Mouse (Mus musculus) myocyte (in vitro differentiated cells): ENCODE results near the gene Enah. TPM values are rescaled to one million over a fixed set of nuclear protein-coding genes. Genes with fewer than 3 reads are reported as not detected.

ENCODE experiments used
- H3K27me3 ChIP-seq: one replicate; pipeline ENCODE4 v1.6.1; 2011; ENCODE audit not compliant: control insufficient read depth, insufficient read depth, insufficient read length
- H3K36me3 ChIP-seq: one replicate; pipeline ENCODE4 v1.6.1; 2011; ENCODE audit not compliant: control insufficient read depth, insufficient read depth
- H3K4me2 ChIP-seq: one replicate; pipeline ENCODE4 v1.6.1; 2011; ENCODE audit warnings: low read depth, control low read depth
- H3K4me3 ChIP-seq: one replicate; pipeline ENCODE4 v1.5.1; 2011; ENCODE audit warnings: mild to moderate bottlenecking, control low read depth, moderate library complexity
- H3K79me2 ChIP-seq: one replicate; pipeline ENCODE4 v1.6.1; 2011; ENCODE audit not compliant: control insufficient read depth, insufficient read depth
- H3ac ChIP-seq: one replicate; pipeline ENCODE4 v1.6.1; 2011; ENCODE audit not compliant: control insufficient read depth, insufficient read length
- CEBPB ChIP-seq: IDR thresholded peaks from 2 replicates; pipeline ENCODE4 v1.6.1; 2011; ENCODE audit warnings: mild to moderate bottlenecking, moderate library complexity; ENCODE audit not compliant: poor library complexity, insufficient read depth, severe bottlenecking
- E2F4 ChIP-seq: IDR thresholded peaks from one replicate; pipeline ENCODE4 v1.6.1; 2011; ENCODE audit warnings: mild to moderate bottlenecking, control low read depth, moderate library complexity; ENCODE audit not compliant: insufficient read depth
- MAX ChIP-seq: IDR thresholded peaks from one replicate; pipeline ENCODE4 v1.6.1; 2011; ENCODE audit warnings: low read depth, mild to moderate bottlenecking, control low read depth
- MYOD1 ChIP-seq, 3 experiments: IDR thresholded peaks; one replicate each; pipeline ENCODE4 v1.6.1; 2011; ENCODE audit warnings: control low read depth in 2 of 3, low read depth in 2 of 3, mild to moderate bottlenecking in 2 of 3, moderate library complexity in 1 of 3; ENCODE audit not compliant: insufficient read length in 2 of 3, control insufficient read depth in 1 of 3
- MYOG ChIP-seq, 3 experiments: IDR thresholded peaks; one replicate each; pipeline ENCODE4 v1.6.1; 2011; ENCODE audit warnings: control low read depth in 2 of 3, low read depth in 2 of 3, mild to moderate bottlenecking in 2 of 3; ENCODE audit not compliant: insufficient read length in 2 of 3, control insufficient read depth in 1 of 3, insufficient read depth in 1 of 3
- POLR2A ChIP-seq: IDR thresholded peaks from one replicate; pipeline ENCODE4 v1.6.1; 2011; ENCODE audit warnings: low read depth, mild to moderate bottlenecking, control low read depth, moderate library complexity; ENCODE audit not compliant: insufficient read length
- POLR2AphosphoS2 ChIP-seq: IDR thresholded peaks from one replicate; pipeline ENCODE4 v1.6.1; 2011; ENCODE audit warnings: low read depth, control low read depth; ENCODE audit not compliant: insufficient read length
- REST ChIP-seq: IDR thresholded peaks from one replicate; pipeline ENCODE4 v1.6.1; 2011; ENCODE audit warnings: mild to moderate bottlenecking, control low read depth, moderate library complexity; ENCODE audit not compliant: insufficient read depth, insufficient read length
- SRF ChIP-seq: IDR thresholded peaks from one replicate; pipeline ENCODE4 v1.6.1; 2011; ENCODE audit warnings: low read depth; ENCODE audit not compliant: control insufficient read depth, insufficient read length
- TCF12 ChIP-seq: IDR thresholded peaks from one replicate; pipeline ENCODE4 v1.6.1; 2011; ENCODE audit warnings: mild to moderate bottlenecking, control low read depth; ENCODE audit not compliant: poor library complexity, insufficient read depth, severe bottlenecking
- TCF3 ChIP-seq: IDR thresholded peaks from one replicate; pipeline ENCODE4 v1.6.1; 2011; ENCODE audit warnings: low read depth, control low read depth; ENCODE audit not compliant: insufficient read length
- USF1 ChIP-seq: IDR thresholded peaks from one replicate; pipeline ENCODE4 v1.6.1; 2011; ENCODE audit warnings: low read depth, mild to moderate bottlenecking, control low read depth, moderate library complexity
- polyA plus RNA-seq: library from polyadenylated mRNA; unstranded; fragments of >200 nt; fragmentation: generic; extraction: Trizol; gene quantifications from one replicate; pipeline ENCODE4 v1.2.1, GENCODE M21; 2012; ENCODE audit warnings: missing spikeins

Gene Enah
- polyA plus RNA-seq, 1 experiment: 72.9 TPM

DNA sequence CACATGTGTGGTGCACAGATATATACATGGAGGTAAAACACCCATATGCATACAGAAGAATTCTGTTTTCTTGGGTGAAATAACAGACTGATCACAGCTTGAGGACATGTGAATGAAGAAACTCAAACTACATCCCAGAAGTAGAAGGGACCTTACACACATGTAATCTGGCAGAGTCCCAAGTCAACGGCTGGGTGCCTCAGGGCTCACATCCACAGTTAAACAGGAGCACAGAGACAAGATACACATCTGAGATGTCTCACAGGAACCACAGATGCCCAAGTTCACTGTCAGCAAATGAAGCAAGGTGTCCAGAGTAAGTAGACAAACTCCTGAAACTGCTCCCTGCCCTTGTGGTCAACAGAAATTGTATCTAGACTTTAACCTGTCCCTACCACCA is 120.8 kb downstream of the Enah start:
- TF ChIP-seq POLR2AphosphoS2: no peak
- TF ChIP-seq SRF: no peak
- no peak for TF ChIP-seq REST
- TF ChIP-seq E2F4: no peak
- TF ChIP-seq CEBPB: no peak
- no peak for TF ChIP-seq TCF12
- TF ChIP-seq MYOG (IDR thresholded peaks at IDR 0.05; ENCODE audit: control insufficient read depth in 1 of 3, insufficient read depth in 1 of 3, insufficient read length in 2 of 3, low read depth in 2 of 3): no peak
- no peak for TF ChIP-seq POLR2A
- TF ChIP-seq MYOD1 (IDR thresholded peaks at IDR 0.05; ENCODE audit: control insufficient read depth in 1 of 3, insufficient read length in 2 of 3, low read depth in 2 of 3): no peak
- TF ChIP-seq USF1: no peak
- no peak for TF ChIP-seq TCF3
- no peak for TF ChIP-seq MAX
- Histone ChIP-seq H3K4me3 (no peak overlapping the region), H3K36me3 (peaks cover 8% of the 10 kb centered on the region), H3ac (no peak overlapping the region), H3K79me2 (no peaks in the 10 kb centered on the region), H3K4me2 (no peak overlapping the region), H3K27me3 (no peaks in the 10 kb centered on the region)

DNA sequence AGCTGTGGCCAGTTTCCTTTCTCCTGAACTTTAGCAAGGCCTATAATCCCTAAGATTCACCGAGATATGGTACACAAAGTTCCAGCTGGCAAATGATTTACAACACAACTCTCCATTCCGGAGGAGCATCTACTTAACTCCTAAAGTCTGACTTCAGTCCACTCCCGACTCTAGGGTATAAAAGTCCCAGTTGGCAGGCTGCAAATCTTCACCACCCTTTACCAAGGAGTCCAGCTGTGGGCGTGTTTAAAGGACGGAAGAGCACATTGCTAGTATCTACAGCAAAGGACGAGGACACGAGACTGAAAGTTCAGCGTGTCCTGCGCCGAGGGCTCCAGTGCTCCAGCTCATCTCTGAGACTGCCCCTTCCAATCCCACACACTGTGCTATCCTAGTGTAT is 122.8 kb downstream of the Enah start:
- Histone ChIP-seq H3K27me3 (no peaks in the 10 kb centered on the region), H3K79me2 (no peaks in the 10 kb centered on the region), H3K4me2 (no peak overlapping the region), H3K4me3 (no peak overlapping the region), H3ac (no peak overlapping the region), H3K36me3 (peaks cover 4% of the 10 kb centered on the region)
- TF ChIP-seq MAX (no peak), MYOG (IDR thresholded peaks at IDR 0.05; ENCODE audit: control insufficient read depth in 1 of 3, insufficient read depth in 1 of 3, insufficient read length in 2 of 3, low read depth in 2 of 3) (no peak), SRF (no peak), CEBPB (no peak), TCF12 (no peak), TCF3 (no peak), E2F4 (no peak)

- Histone ChIP-seq H3K79me2 (no peaks in the 10 kb centered on the region), H3K36me3 (no peaks in the 10 kb centered on the region), H3K27me3 (no peaks in the 10 kb centered on the region), H3K4me2 (no peak overlapping the region), H3ac (no peak overlapping the region), H3K4me3 (no peak overlapping the region)
- peak; percentile 63 for TF ChIP-seq POLR2AphosphoS2
- no peak for TF ChIP-seq POLR2A
Observed at GRCm38 (mm10) chr1:181893721-181894120, 126.1 kb downstream of the Enah start.

DNA sequence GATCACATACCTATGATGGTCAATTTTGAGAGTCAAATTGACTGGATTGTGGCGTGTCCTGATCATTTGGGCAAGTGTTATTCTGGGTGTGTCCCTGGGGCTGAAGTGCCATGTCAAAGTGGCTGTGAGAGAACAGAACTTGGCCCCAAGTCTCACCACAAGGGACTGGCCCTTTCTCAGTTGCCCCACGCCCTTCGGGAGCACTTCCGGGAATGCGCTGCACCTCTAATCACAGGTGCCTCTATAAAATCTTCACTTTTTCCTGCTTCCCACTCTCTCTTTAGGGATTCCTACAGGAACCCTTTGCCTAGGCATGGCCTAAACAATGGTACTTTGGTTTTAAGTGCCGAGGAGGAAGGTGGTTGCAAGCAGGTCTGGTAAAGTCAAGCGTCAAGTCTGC is 130.1 kb downstream of the Enah start:
- TF ChIP-seq POLR2A: no peak
- no peak for TF ChIP-seq E2F4
- TF ChIP-seq MAX: no peak
- TF ChIP-seq USF1: no peak
- TF ChIP-seq REST: no peak
- no peak for TF ChIP-seq MYOG (IDR thresholded peaks at IDR 0.05; ENCODE audit: control insufficient read depth in 1 of 3, insufficient read depth in 1 of 3, insufficient read length in 2 of 3, low read depth in 2 of 3)
- TF ChIP-seq CEBPB: no peak
- no peak for TF ChIP-seq TCF3
- no peak for TF ChIP-seq SRF
- TF ChIP-seq POLR2AphosphoS2: no peak
- no peak for TF ChIP-seq TCF12
- H3K27me3 ChIP-seq: no peaks in the 10 kb centered on the region
- H3K4me3 ChIP-seq: no peak overlapping the region

DNA sequence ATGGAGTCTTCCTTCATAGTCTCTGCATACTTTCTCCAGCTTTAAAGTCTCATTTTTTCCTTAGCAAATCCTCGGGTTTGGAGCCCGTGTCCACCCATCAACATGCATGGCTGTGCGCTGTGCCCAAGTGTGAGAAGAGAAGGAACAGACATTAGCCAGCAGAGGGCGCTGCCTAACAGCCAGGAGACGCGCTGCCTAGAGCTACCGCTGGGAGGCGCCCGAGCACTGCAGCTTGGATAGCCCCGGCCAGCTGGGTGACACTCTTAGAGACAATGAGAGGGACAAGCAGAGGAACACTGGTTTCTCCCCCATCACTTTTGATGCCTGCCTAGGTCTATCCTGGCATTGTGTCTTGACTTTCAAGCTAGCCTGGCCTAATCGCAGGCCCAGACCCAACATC is 131.0 kb downstream of the Enah start:
- TF ChIP-seq MYOG (IDR thresholded peaks at IDR 0.05; ENCODE audit: control insufficient read depth in 1 of 3, insufficient read depth in 1 of 3, insufficient read length in 2 of 3, low read depth in 2 of 3): peak in 1 of 3 experiments; percentile 70
- TF ChIP-seq MYOD1 (IDR thresholded peaks at IDR 0.05; ENCODE audit: control insufficient read depth in 1 of 3, insufficient read length in 2 of 3, low read depth in 2 of 3): peak in 2 of 3 experiments; percentile 4 to 57
- no peak for TF ChIP-seq POLR2AphosphoS2
- Histone ChIP-seq H3ac (no peak overlapping the region), H3K27me3 (no peaks in the 10 kb centered on the region), H3K4me3 (no peak overlapping the region), H3K4me2 (no peak overlapping the region), H3K36me3 (no peaks in the 10 kb centered on the region), H3K79me2 (no peaks in the 10 kb centered on the region)

More for the DNA sequence above, 130.1 kb downstream of the Enah start:
- Histone ChIP-seq H3ac (no peak overlapping the region), H3K4me2 (no peak overlapping the region), H3K36me3 (no peaks in the 10 kb centered on the region), H3K79me2 (no peaks in the 10 kb centered on the region)
